Mouse (Mus musculus) v-Abl transformed pro-B cells (cell line): Measurements from ENCODE around the gene Lsm14b.

Experiments used
- in situ Hi-C, 2 experiments: fragments of 400-800 bp; cut with MboI; formaldehyde crosslinking; loops; one replicate each; pipeline ENCODE4 v1.15.1; 2025; ENCODE audit not compliant: unreplicated experiment in 2 of 2

Lsm14b gene

GRCm38 (mm10) chr2:180013686-180014085, 11.1 kb upstream of the Lsm14b start:
- in situ Hi-C loops, result no loop called here

- in situ Hi-C loops, result no loop called here
Measured at GRCm38 (mm10) chr2:180017632-180018031, 7.2 kb upstream of the Lsm14b start.

- in situ Hi-C loops, result no loop called here
Measured at GRCm38 (mm10) chr2:180018573-180018972, 6.2 kb upstream of the Lsm14b start.

GRCm38 (mm10) chr2:180020091-180020661, 4.6 kb upstream of the Lsm14b start:
- in situ Hi-C loops, result no loop called here

GRCm38 (mm10) chr2:180020919-180021318, 3.9 kb upstream of the Lsm14b start:
- in situ Hi-C loops, result no loop called here

GRCm38 (mm10) chr2:180022751-180023150, 2.0 kb upstream of the Lsm14b start:
- in situ Hi-C loops, result no loop called here

GRCm38 (mm10) chr2:180025135-180025860, 511 bp downstream of the Lsm14b start:
- in situ Hi-C loops, result loop anchor here in 1 of 2 experiments (25.0 kb wide), 1 partner anchor 562 kb away; the partner anchor contains the start of genes Col9a3, Mrgbp and Ogfr

- in situ Hi-C loops, result loop anchor here in 1 of 2 experiments (25.0 kb wide), 1 partner anchor 561 kb away; the partner anchor contains the start of genes Col9a3, Mrgbp and Ogfr
Measured at GRCm38 (mm10) chr2:180025861-180026200, 1.0 kb downstream of the Lsm14b start.

- in situ Hi-C loops, result loop anchor here in 1 of 2 experiments (25.0 kb wide), 1 partner anchor 560 kb away; the partner anchor contains the start of genes Col9a3, Mrgbp and Ogfr
Measured at GRCm38 (mm10) chr2:180027768-180028167, 3.0 kb downstream of the Lsm14b start.

- in situ Hi-C loops, result loop anchor here (5.0 to 25.0 kb wide), 2 partner anchors 59 to 556 kb away; partner anchors contain the start of genes Col9a3 (in 1 of the 2), Mrgbp (in 1 of the 2) and Ogfr (in 1 of the 2)
Measured at GRCm38 (mm10) chr2:180031270-180031669, 6.5 kb downstream of the Lsm14b start.

- in situ Hi-C loops, result loop anchor here (5.0 to 25.0 kb wide), 2 partner anchors 61 to 554 kb away; partner anchors contain the start of genes Col9a3 (in 1 of the 2), Mrgbp (in 1 of the 2) and Ogfr (in 1 of the 2)
Measured at GRCm38 (mm10) chr2:180032925-180033324, 8.1 kb downstream of the Lsm14b start.

- in situ Hi-C loops, result loop anchor here (5.0 to 25.0 kb wide), 2 partner anchors 62 to 553 kb away; partner anchors contain the start of genes Col9a3 (in 1 of the 2), Mrgbp (in 1 of the 2) and Ogfr (in 1 of the 2)
Measured at GRCm38 (mm10) chr2:180033956-180034355, 9.2 kb downstream of the Lsm14b start.

- in situ Hi-C loops, result loop anchor here (5.0 to 25.0 kb wide), 2 partner anchors 62 to 553 kb away; partner anchors contain the start of genes Col9a3 (in 1 of the 2), Mrgbp (in 1 of the 2) and Ogfr (in 1 of the 2)
Measured at GRCm38 (mm10) chr2:180034753-180035152, 10.0 kb downstream of the Lsm14b start.

GRCm38 (mm10) chr2:180040406-180040805, 15.6 kb downstream of the Lsm14b start:
- in situ Hi-C loops, result loop anchor here (10.0 to 25.0 kb wide), 2 partner anchors 214 to 547 kb away; partner anchors contain the start of genes Rps21 (in 2 of the 2), Col9a3 (in 1 of the 2), Mrgbp (in 1 of the 2) and Ogfr (in 1 of the 2)

- in situ Hi-C loops, result loop anchor here (10.0 to 25.0 kb wide), 2 partner anchors 213 to 546 kb away; partner anchors contain the start of genes Rps21 (in 2 of the 2), Col9a3 (in 1 of the 2), Mrgbp (in 1 of the 2) and Ogfr (in 1 of the 2)
Measured at GRCm38 (mm10) chr2:180041577-180042255, 16.9 kb downstream of the Lsm14b start.

- in situ Hi-C loops, result loop anchor here (10.0 to 25.0 kb wide), 2 partner anchors 212 to 545 kb away; partner anchors contain the start of genes Rps21 (in 2 of the 2), Col9a3 (in 1 of the 2), Mrgbp (in 1 of the 2) and Ogfr (in 1 of the 2)
Measured at GRCm38 (mm10) chr2:180042256-180042857, 17.6 kb downstream of the Lsm14b start, which contains the start of the genes Psma7 and Ss18l1. Gene Psma7 (minus strand): TSS chr2:180042433. Gene Ss18l1 (plus strand): TSS chr2:180042509.

GRCm38 (mm10) chr2:180042858-180043515, 18.2 kb downstream of the Lsm14b start:
- in situ Hi-C loops, result loop anchor here (10.0 to 25.0 kb wide), 2 partner anchors 212 to 544 kb away; partner anchors contain the start of genes Rps21 (in 2 of the 2), Col9a3 (in 1 of the 2), Mrgbp (in 1 of the 2) and Ogfr (in 1 of the 2)

GRCm38 (mm10) chr2:180045283-180045682, 20.5 kb downstream of the Lsm14b start:
- in situ Hi-C loops, result loop anchor here (5.0 to 25.0 kb wide), 4 partner anchors 77 to 542 kb away; partner anchors contain the start of genes Rps21 (in 2 of the 2), Col9a3 (in 1 of the 2), Mrgbp (in 1 of the 2) and Ogfr (in 1 of the 2)
